Mouse (Mus musculus): Measurements from ENCODE around the gene Syn1. TPM values are rescaled to one million over a fixed set of nuclear protein-coding genes. Genes with fewer than 3 reads are reported as not detected.

The Syn1 gene
- polyA plus RNA-seq, 1 experiment from 2014 or later, result 0.08 TPM

GRCm38 (mm10) chrX:20923506-20923905, 2.7 kb upstream of the Syn1 start:
- Histone ChIP-seq H3K9me3 (replicated peaks; ENCODE audit: control insufficient read depth, low read length) (no peaks in the 10 kb centered on the region), H3K36me3 (ENCODE audit: control insufficient read depth, insufficient read depth) (no peaks in the 10 kb centered on the region), H3K4me2 (ENCODE audit: low read depth, low read length) (no peak overlapping the region), H3K4me1 (ENCODE audit: control insufficient read depth, low read depth, low read length) (no peaks in the 10 kb centered on the region), H3K27ac (ENCODE audit: low read length) (no peak overlapping the region), H3K9ac (ENCODE audit: low read depth, low read length) (no peak overlapping the region), H3K27me3 (ENCODE audit: control insufficient read depth, insufficient read depth, low read depth, low read length) (peaks cover 31% of the 10 kb centered on the region), H3K4me3 (ENCODE audit: low read depth, low read length) (no peak overlapping the region)
- no peak for ATAC-seq (ENCODE audit: low read depth)
- WGBS (ENCODE audit: insufficient replicate concordance), result 50% methylated on average over 1 of the region's 1 CpGs

DNA sequence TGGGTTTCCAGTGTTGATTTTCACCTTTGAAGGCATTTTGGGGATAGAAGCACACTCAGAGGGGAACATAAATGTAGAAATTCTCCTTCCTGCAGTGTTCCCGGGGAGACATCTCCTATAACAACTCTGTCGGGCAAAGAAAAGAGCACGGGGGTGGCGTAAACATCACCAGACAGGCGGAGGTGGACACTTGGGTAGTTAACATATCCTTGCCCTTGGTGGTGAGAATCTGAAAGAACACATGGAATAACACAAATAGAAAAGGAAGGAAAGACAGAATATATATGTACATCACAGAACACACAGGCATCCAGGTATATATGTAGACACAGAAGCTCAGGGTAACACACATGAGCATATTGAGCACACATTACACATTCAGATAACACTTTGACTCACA, 562 bp upstream of the Syn1 start:
- Histone ChIP-seq H3K4me2 (ENCODE audit: low read depth, low read length) (no peak overlapping the region), H3K4me3 (ENCODE audit: low read depth, low read length) (no peak overlapping the region), H3K36me3 (ENCODE audit: control insufficient read depth, insufficient read depth) (no peaks in the 10 kb centered on the region), H3K9ac (ENCODE audit: low read depth, low read length) (no peak overlapping the region), H3K27me3 (ENCODE audit: control insufficient read depth, insufficient read depth, low read depth, low read length) (peaks cover 34% of the 10 kb centered on the region), H3K27ac (ENCODE audit: low read length) (no peak overlapping the region), H3K4me1 (ENCODE audit: control insufficient read depth, low read depth, low read length) (no peaks in the 10 kb centered on the region), H3K9me3 (replicated peaks; ENCODE audit: control insufficient read depth, low read length) (no peaks in the 10 kb centered on the region)
- no peak for ATAC-seq (ENCODE audit: low read depth)
- WGBS (ENCODE audit: insufficient replicate concordance), result 47% methylated on average over 5 of the region's 5 CpGs

- Histone ChIP-seq H3K36me3 (ENCODE audit: control insufficient read depth, insufficient read depth) (no peaks in the 10 kb centered on the region), H3K4me3 (ENCODE audit: low read depth, low read length) (peak overlapping the region; percentile 45), H3K27me3 (ENCODE audit: control insufficient read depth, insufficient read depth, low read depth, low read length) (peaks cover 34% of the 10 kb centered on the region), H3K9me3 (replicated peaks; ENCODE audit: control insufficient read depth, low read length) (no peaks in the 10 kb centered on the region), H3K4me1 (ENCODE audit: control insufficient read depth, low read depth, low read length) (no peaks in the 10 kb centered on the region), H3K27ac (ENCODE audit: low read length) (no peak overlapping the region), H3K4me2 (ENCODE audit: low read depth, low read length) (peak overlapping the region; percentile 55), H3K9ac (ENCODE audit: low read depth, low read length) (no peak overlapping the region)
- peak; percentile 7; the same call in 1 of the 2 replicates for ATAC-seq (ENCODE audit: low read depth)
- WGBS (ENCODE audit: insufficient replicate concordance), result 16% methylated on average over 47 of the region's 49 CpGs
Measured at GRCm38 (mm10) chrX:20920249-20920843, 458 bp downstream of the Syn1 start.

- H3K9ac ChIP-seq (ENCODE audit: low read depth, low read length), result no peak overlapping the region
- peaks cover 3% of the 10 kb centered on the region for H3K4me1 ChIP-seq (ENCODE audit: control insufficient read depth, low read depth, low read length)
- ATAC-seq (ENCODE audit: low read depth), result no peak
- H3K27ac ChIP-seq (ENCODE audit: low read length), result no peak overlapping the region
- H3K36me3 ChIP-seq (ENCODE audit: control insufficient read depth, insufficient read depth), result no peaks in the 10 kb centered on the region
- H3K27me3 ChIP-seq (ENCODE audit: control insufficient read depth, insufficient read depth, low read depth, low read length), result peaks cover 15% of the 10 kb centered on the region
- no peak overlapping the region for H3K4me3 ChIP-seq (ENCODE audit: low read depth, low read length)
- no peaks in the 10 kb centered on the region for H3K9me3 ChIP-seq (replicated peaks; ENCODE audit: control insufficient read depth, low read length)
- no peak overlapping the region for H3K4me2 ChIP-seq (ENCODE audit: low read depth, low read length)
Measured at GRCm38 (mm10) chrX:20915075-20915474, 5.7 kb downstream of the Syn1 start.

GRCm38 (mm10) chrX:20913726-20914125, 7.1 kb downstream of the Syn1 start:
- no peak for ATAC-seq (ENCODE audit: low read depth)
- H3K4me2 ChIP-seq (ENCODE audit: low read depth, low read length), result no peak overlapping the region
- H3K36me3 ChIP-seq (ENCODE audit: control insufficient read depth, insufficient read depth), result no peaks in the 10 kb centered on the region
- H3K9ac ChIP-seq (ENCODE audit: low read depth, low read length), result no peak overlapping the region
- peaks cover 4% of the 10 kb centered on the region; the same call in 1 of the 2 replicates for H3K27me3 ChIP-seq (ENCODE audit: control insufficient read depth, insufficient read depth, low read depth, low read length)
- H3K4me1 ChIP-seq (ENCODE audit: control insufficient read depth, low read depth, low read length), result peaks cover 6% of the 10 kb centered on the region
- no peaks in the 10 kb centered on the region for H3K9me3 ChIP-seq (replicated peaks; ENCODE audit: control insufficient read depth, low read length)
- H3K27ac ChIP-seq (ENCODE audit: low read length), result no peak overlapping the region
- 58% methylated on average over 6 of the region's 6 CpGs for WGBS (ENCODE audit: insufficient replicate concordance)
- no peak overlapping the region for H3K4me3 ChIP-seq (ENCODE audit: low read depth, low read length)

GRCm38 (mm10) chrX:20910074-20910473, 10.7 kb downstream of the Syn1 start:
- H3K4me2 ChIP-seq (ENCODE audit: low read depth, low read length), result no peak overlapping the region
- no peaks in the 10 kb centered on the region for H3K27me3 ChIP-seq (ENCODE audit: control insufficient read depth, insufficient read depth, low read depth, low read length)
- H3K36me3 ChIP-seq (ENCODE audit: control insufficient read depth, insufficient read depth), result no peaks in the 10 kb centered on the region
- WGBS (ENCODE audit: insufficient replicate concordance), result 24% methylated on average over 3 of the region's 3 CpGs
- peak; percentile 70 for ATAC-seq (ENCODE audit: low read depth)
- H3K4me1 ChIP-seq (ENCODE audit: control insufficient read depth, low read depth, low read length), result peaks cover 6% of the 10 kb centered on the region
- no peaks in the 10 kb centered on the region for H3K9me3 ChIP-seq (replicated peaks; ENCODE audit: control insufficient read depth, low read length)
- H3K9ac ChIP-seq (ENCODE audit: low read depth, low read length), result no peak overlapping the region
- no peak overlapping the region for H3K27ac ChIP-seq (ENCODE audit: low read length)
- H3K4me3 ChIP-seq (ENCODE audit: low read depth, low read length), result no peak overlapping the region

DNA sequence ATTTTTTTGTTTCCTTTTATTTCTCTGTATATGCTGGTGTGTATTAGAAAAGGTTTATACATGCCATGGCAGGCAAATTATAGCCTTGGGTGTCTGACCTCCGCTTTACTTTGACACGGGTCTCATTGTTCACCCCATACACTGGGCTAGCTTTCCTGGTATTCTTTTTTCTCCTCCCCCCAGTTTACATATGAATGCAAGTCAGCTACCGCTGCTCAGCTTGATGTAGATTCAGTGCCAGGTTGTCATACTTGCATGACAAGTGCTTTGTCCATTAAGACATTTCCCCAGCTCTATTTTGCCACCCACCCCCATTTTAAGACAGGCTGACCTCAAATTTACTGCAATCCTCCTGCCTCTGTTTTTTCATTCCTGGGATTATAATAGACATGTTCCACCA, 45.6 kb downstream of the Syn1 start:
- no peaks in the 10 kb centered on the region for H3K9me3 ChIP-seq (replicated peaks; ENCODE audit: control insufficient read depth, low read length)
- no peak overlapping the region for H3K9ac ChIP-seq (ENCODE audit: low read depth, low read length)
- H3K36me3 ChIP-seq (ENCODE audit: control insufficient read depth, insufficient read depth), result no peaks in the 10 kb centered on the region
- H3K4me1 ChIP-seq (ENCODE audit: control insufficient read depth, low read depth, low read length), result no peaks in the 10 kb centered on the region
- H3K27me3 ChIP-seq (ENCODE audit: control insufficient read depth, insufficient read depth, low read depth, low read length), result no peaks in the 10 kb centered on the region
- no peak for ATAC-seq (ENCODE audit: low read depth)
- WGBS (ENCODE audit: insufficient replicate concordance), result 67% methylated on average over 3 of the region's 3 CpGs
- no peak overlapping the region for H3K4me2 ChIP-seq (ENCODE audit: low read depth, low read length)
- no peak overlapping the region for H3K27ac ChIP-seq (ENCODE audit: low read length)
- no peak overlapping the region for H3K4me3 ChIP-seq (ENCODE audit: low read depth, low read length)

GRCm38 (mm10) chrX:20872928-20873500, 47.8 kb downstream of the Syn1 start:
- Histone ChIP-seq H3K9ac (ENCODE audit: low read depth, low read length) (no peak overlapping the region), H3K27me3 (ENCODE audit: control insufficient read depth, insufficient read depth, low read depth, low read length) (no peaks in the 10 kb centered on the region), H3K4me2 (ENCODE audit: low read depth, low read length) (no peak overlapping the region), H3K4me1 (ENCODE audit: control insufficient read depth, low read depth, low read length) (no peaks in the 10 kb centered on the region), H3K4me3 (ENCODE audit: low read depth, low read length) (no peak overlapping the region), H3K36me3 (ENCODE audit: control insufficient read depth, insufficient read depth) (no peaks in the 10 kb centered on the region), H3K9me3 (replicated peaks; ENCODE audit: control insufficient read depth, low read length) (no peaks in the 10 kb centered on the region), H3K27ac (ENCODE audit: low read length) (no peak overlapping the region)
- no peak for ATAC-seq (ENCODE audit: low read depth)
- 37% methylated on average over 11 of the region's 11 CpGs for WGBS (ENCODE audit: insufficient replicate concordance)

GRCm38 (mm10) chrX:20869962-20870513, 50.8 kb downstream of the Syn1 start, which contains the start of gene Timp1:
Timp1 (plus strand) TSS chrX:20870166.
- no peak within 1 kb of the TSS for H3K27ac ChIP-seq (ENCODE audit: low read length)
- no peak within 1 kb of the TSS for H3K4me3 ChIP-seq (ENCODE audit: low read depth, low read length)
- no peak for ATAC-seq (ENCODE audit: low read depth)
- 0 out of 2 replicates have a peak within 1 kb of the TSS, but pooled peaks have one; percentile 17 for H3K4me2 ChIP-seq (ENCODE audit: low read depth, low read length)
- H3K9me3 ChIP-seq (replicated peaks; ENCODE audit: control insufficient read depth, low read length), result no peaks in the 10 kb centered on the region
- no peaks in the 10 kb centered on the region for H3K4me1 ChIP-seq (ENCODE audit: control insufficient read depth, low read depth, low read length)
- H3K36me3 ChIP-seq (ENCODE audit: control insufficient read depth, insufficient read depth), result no peaks in the 10 kb centered on the region
- no peaks in the 10 kb centered on the region for H3K27me3 ChIP-seq (ENCODE audit: control insufficient read depth, insufficient read depth, low read depth, low read length)
- WGBS (ENCODE audit: insufficient replicate concordance), result 17% methylated on average over 18 of the region's 18 CpGs
- H3K9ac ChIP-seq (ENCODE audit: low read depth, low read length), result no peak within 1 kb of the TSS

All from liver, embryonic 16.5 days (tissue).